Mouse (Mus musculus) heart, postnatal 0 days (tissue): ENCODE results near the gene Gmfg.
A peak's percentile ranks its signal among the peaks of the same experiment; 100 is the strongest.

Source experiments
- CTCF ChIP-seq: IDR thresholded peaks from 2 replicates; pipeline ENCODE4 v1.5.1; 2016; ENCODE audit warnings: antibody characterized with exemption, control low read depth, low read depth
- EP300 ChIP-seq: IDR thresholded peaks from 2 replicates; pipeline ENCODE4 v1.6.1; 2016; ENCODE audit warnings: antibody characterized with exemption, low read depth

- TF ChIP-seq CTCF (peak; percentile 50), EP300 (no peak)
Observed at GRCm38 (mm10) chr7:28398000-28398399, 39.2 kb upstream of the Gmfg start.
